ENCODE assay signal across 20 mouse cellular contexts in the genomic region with DNA sequence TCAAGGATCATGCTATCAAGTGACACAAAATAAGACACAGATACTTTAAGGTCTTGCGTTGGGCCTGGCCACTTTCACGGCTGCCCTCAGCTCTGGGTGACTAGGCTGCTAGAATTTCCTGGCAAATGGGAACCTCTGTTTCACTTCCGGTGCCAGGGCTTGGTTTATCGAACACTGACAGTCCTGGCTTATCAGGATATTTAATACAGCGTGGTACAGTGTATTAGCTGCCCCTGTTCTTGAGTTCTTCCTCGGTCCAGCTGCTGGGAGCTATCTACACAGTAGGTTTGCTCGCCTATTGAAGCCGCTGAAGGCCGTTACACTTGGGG. TPM values are rescaled to one million over a fixed set of nuclear protein-coding genes. Genes with fewer than 3 reads are reported as not detected.
A peak's percentile ranks its signal among the peaks of the same experiment; 100 is the strongest.
DNase-seq lines count a peak whose midpoint lies in the region; ATAC-seq lines count a peak whose summit lies in the region.
"Had no signal": no experiment of that assay in that cellular context is flagged by ENCODE, and none has a peak within 500 bp of the region (broad histone marks: within the 10 kb centered on the region; RNA-seq: fewer than 3 reads in every experiment).

No protein-coding gene starts in this region.

- ATAC-seq in lung, embryonic 15.5 days (ENCODE audit: borderline replicate concordance, extremely low read depth, low FRiP score, low TSS enrichment) = no peak
- ATAC-seq in liver, embryonic 11.5 days (replicated peaks; ENCODE audit: low FRiP score) = peak; percentile 39; the same call in 1 of the 2 replicates
- ATAC-seq in megakaryocyte-erythroid progenitor cell, adult 5-6 weeks (replicated peaks; ENCODE audit: low FRiP score, low TSS enrichment, poor library complexity, severe bottlenecking) = peak; percentile 71
- ATAC-seq in intestine, embryonic 15.5 days = no peak

- H3K4me2 ChIP-seq in lung, embryonic 15.5 days = no peak overlapping the region
- H3K4me2 ChIP-seq in liver, embryonic 11.5 days = no peak overlapping the region
- H3K4me2 ChIP-seq in intestine, embryonic 15.5 days (replicated peaks) = no peak overlapping the region
- H3K4me2 ChIP-seq: hindbrain, embryonic 14.5 days; limb, embryonic 13.5 days; neural tube, embryonic 12.5 days had no signal

- peak; percentile 37 for DNase-seq in kidney, adult 18-20 months
- no peak for DNase-seq in kidney, adult 8-10 months
- no peak for DNase-seq in lung, postnatal 10 days
- DNase-seq in liver, embryonic 11.5 days (ENCODE audit: low spot score) = no peak
- no peak for DNase-seq in gastrocnemius, postnatal 10 days
- DNase-seq: adrenal gland, postnatal 25 days; B cell, adult 2 months; heart, postnatal 10 days; midbrain, embryonic 14.5 days; right cerebral cortex, postnatal 4 days; thymus, postnatal 14 days had no signal

- H3K9me3 ChIP-seq in lung, embryonic 15.5 days = no peaks in the 10 kb centered on the region
- H3K9me3 ChIP-seq in liver, embryonic 11.5 days (ENCODE audit: control insufficient read depth, low read length) = no peaks in the 10 kb centered on the region
- H3K9me3 ChIP-seq in intestine, embryonic 15.5 days = no peaks in the 10 kb centered on the region
- H3K9me3 ChIP-seq: limb, embryonic 13.5 days; neural tube, embryonic 12.5 days had no signal

- peak overlapping the region; percentile 50 for H3K27ac ChIP-seq in lung, embryonic 15.5 days
- H3K27ac ChIP-seq in liver, embryonic 11.5 days (ENCODE audit: low read depth, low read length) = no peak overlapping the region
- H3K27ac ChIP-seq in intestine, embryonic 15.5 days = no peak overlapping the region
- H3K27ac ChIP-seq: hindbrain, embryonic 14.5 days; limb, embryonic 13.5 days; neural tube, embryonic 12.5 days had no signal

- no peak overlapping the region for H3K9ac ChIP-seq in lung, embryonic 15.5 days
- no peak overlapping the region for H3K9ac ChIP-seq in liver, embryonic 11.5 days (ENCODE audit: low read depth, low read length)
- no peak overlapping the region for H3K9ac ChIP-seq in intestine, embryonic 15.5 days
- H3K9ac ChIP-seq: hindbrain, embryonic 14.5 days; limb, embryonic 13.5 days; neural tube, embryonic 12.5 days had no signal

- H3K36me3 ChIP-seq in lung, embryonic 15.5 days = peaks cover 38% of the 10 kb centered on the region
- peaks cover 28% of the 10 kb centered on the region for H3K36me3 ChIP-seq in liver, embryonic 11.5 days (ENCODE audit: control insufficient read depth, insufficient read depth, low read length)
- peaks cover 24% of the 10 kb centered on the region; the same call in 1 of the 2 replicates for H3K36me3 ChIP-seq in intestine, embryonic 15.5 days

- peaks cover 14% of the 10 kb centered on the region for H3K4me1 ChIP-seq in lung, embryonic 15.5 days
- H3K4me1 ChIP-seq in liver, embryonic 11.5 days (replicated peaks; ENCODE audit: control insufficient read depth, insufficient read depth, low read length) = no peaks in the 10 kb centered on the region
- H3K4me1 ChIP-seq in intestine, embryonic 15.5 days (replicated peaks) = no peaks in the 10 kb centered on the region
- H3K4me1 ChIP-seq: limb, embryonic 13.5 days; neural tube, embryonic 12.5 days had no signal

- H3K4me3 ChIP-seq in lung, embryonic 15.5 days = no peak overlapping the region
- no peak overlapping the region for H3K4me3 ChIP-seq in liver, embryonic 11.5 days (ENCODE audit: low read depth, low read length)
- H3K4me3 ChIP-seq in intestine, embryonic 15.5 days (replicated peaks) = no peak overlapping the region
- H3K4me3 ChIP-seq: limb, embryonic 13.5 days; neural tube, embryonic 12.5 days had no signal

- no peaks in the 10 kb centered on the region for H3K27me3 ChIP-seq in lung, embryonic 15.5 days
- no peaks in the 10 kb centered on the region for H3K27me3 ChIP-seq in liver, embryonic 11.5 days (replicated peaks; ENCODE audit: control insufficient read depth, insufficient read depth, low read length)
- H3K27me3 ChIP-seq in intestine, embryonic 15.5 days (replicated peaks) = no peaks in the 10 kb centered on the region
- H3K27me3 ChIP-seq: limb, embryonic 13.5 days; neural tube, embryonic 12.5 days had no signal

- WGBS in lung, embryonic 15.5 days = 63% methylated on average over 9 of the region's 9 CpGs
- WGBS in liver, embryonic 11.5 days = 76% methylated on average over 9 of the region's 9 CpGs
- WGBS in intestine, embryonic 15.5 days = 85% methylated on average over 9 of the region's 9 CpGs

RNA-seq across cellular contexts. Expression of a gene that starts 9.9 kb away (rescaled TPM):
- polyA plus RNA-seq in lung, embryonic 15.5 days (2015; fragmentation: Nextera tagmentation; extraction: Ambion mirVana) = 0.40 and 0.41 TPM in 2 replicates
- 0.21 and 0.45 TPM in 2 replicates for polyA plus RNA-seq in liver, embryonic 11.5 days (2014; fragmentation: Nextera tagmentation; extraction: Ambion mirVana)
- total RNA-seq in megakaryocyte-erythroid progenitor cell, adult 5-6 weeks (2014; fragmentation: Nextera tagmentation) = 0.15 TPM in 1 of 2 replicates, not detected in the other
- 1.1 TPM in 1 of 2 replicates, not detected in the other for total RNA-seq in megakaryocyte-erythroid progenitor cell, adult 5-6 weeks (2017)
- polyA plus RNA-seq in intestine, embryonic 15.5 days (2015; fragmentation: Nextera tagmentation; extraction: Ambion mirVana) = 0.34 and 0.36 TPM in 2 replicates
- under 1 TPM; 0.65 to 0.75 TPM for total RNA-seq in gastrocnemius, postnatal 10 days (2021)
- total RNA-seq: granulocyte monocyte progenitor cell, adult 5-6 weeks had no signal

RNA-seq across cellular contexts. Expression of a gene that starts 10.2 kb away (rescaled TPM):
- polyA plus RNA-seq in lung, embryonic 15.5 days (2015; fragmentation: Nextera tagmentation; extraction: Ambion mirVana) = 105 and 112 TPM in 2 replicates
- polyA plus RNA-seq in liver, embryonic 11.5 days (2014; fragmentation: Nextera tagmentation; extraction: Ambion mirVana) = 129 and 146 TPM in 2 replicates
- total RNA-seq in megakaryocyte-erythroid progenitor cell, adult 5-6 weeks (2014; fragmentation: Nextera tagmentation) = 49.6 and 116 TPM in 2 replicates
- 74.8 and 98.1 TPM in 2 replicates for total RNA-seq in megakaryocyte-erythroid progenitor cell, adult 5-6 weeks (2017)
- polyA plus RNA-seq in intestine, embryonic 15.5 days (2015; fragmentation: Nextera tagmentation; extraction: Ambion mirVana) = 73.6 and 83.9 TPM in 2 replicates
- total RNA-seq in gastrocnemius, postnatal 10 days (2021) = 100 to 1,000 TPM in 1 of 2 experiments, 10 to 100 TPM in 1; 90.2 to 146 TPM

RNA-seq across cellular contexts. Expression of a gene that starts 18.4 kb away (rescaled TPM):
- polyA plus RNA-seq in lung, embryonic 15.5 days (2015; fragmentation: Nextera tagmentation; extraction: Ambion mirVana) = not detected in 2 replicates
- not detected in 2 replicates for polyA plus RNA-seq in liver, embryonic 11.5 days (2014; fragmentation: Nextera tagmentation; extraction: Ambion mirVana)
- total RNA-seq in megakaryocyte-erythroid progenitor cell, adult 5-6 weeks (2014; fragmentation: Nextera tagmentation) = not detected in 2 replicates
- not detected in 2 replicates for total RNA-seq in megakaryocyte-erythroid progenitor cell, adult 5-6 weeks (2017)
- polyA plus RNA-seq in intestine, embryonic 15.5 days (2015; fragmentation: Nextera tagmentation; extraction: Ambion mirVana) = not detected in 2 replicates
- total RNA-seq in gastrocnemius, postnatal 10 days (2021) = not detected
- total RNA-seq: adrenal gland, postnatal 25 days; granulocyte monocyte progenitor cell, adult 5-6 weeks; heart, postnatal 10 days; left cerebral cortex, adult 18-20 months had no signal
- polyA plus RNA-seq: hindbrain, embryonic 14.5 days; midbrain, embryonic 14.5 days; neural tube, embryonic 12.5 days; stomach, embryonic 14.5 days had no signal

RNA-seq across cellular contexts. Expression of a gene that starts 35.8 kb away (rescaled TPM):
- polyA plus RNA-seq in lung, embryonic 15.5 days (2015; fragmentation: Nextera tagmentation; extraction: Ambion mirVana) = 0.11 and 0.16 TPM in 2 replicates
- 0.40 and 0.49 TPM in 2 replicates for polyA plus RNA-seq in liver, embryonic 11.5 days (2014; fragmentation: Nextera tagmentation; extraction: Ambion mirVana)
- total RNA-seq in megakaryocyte-erythroid progenitor cell, adult 5-6 weeks (2014; fragmentation: Nextera tagmentation) = not detected in 2 replicates
- not detected in 2 replicates for total RNA-seq in megakaryocyte-erythroid progenitor cell, adult 5-6 weeks (2017)
- polyA plus RNA-seq in intestine, embryonic 15.5 days (2015; fragmentation: Nextera tagmentation; extraction: Ambion mirVana) = 0.18 and 0.29 TPM in 2 replicates
- not detected for total RNA-seq in gastrocnemius, postnatal 10 days (2021)
- total RNA-seq: adrenal gland, postnatal 25 days; granulocyte monocyte progenitor cell, adult 5-6 weeks; heart, postnatal 10 days; left cerebral cortex, adult 18-20 months had no signal

Comparison
In these comparisons a context has a peak if more than half of its experiments do, and no peak if none do; other contexts are left out.
1. ATAC-seq: peak in liver, embryonic 11.5 days (single experiment) and megakaryocyte-erythroid progenitor cell, adult 5-6 weeks (single experiment); none in lung, embryonic 15.5 days (single experiment) and intestine, embryonic 15.5 days (single experiment).